Mouse (Mus musculus) embryonic fibroblast, embryonic 13.5 days (primary cell): ENCODE measurements around the gene Banf2.

Experiments used
- CTCF ChIP-seq: IDR thresholded peaks from 2 replicates; pipeline ENCODE4 v1.5.1; 2011; ENCODE audit warnings: mild to moderate bottlenecking, control low read depth, low read length, moderate library complexity, borderline replicate concordance; ENCODE audit not compliant: insufficient read depth
- POLR2A ChIP-seq: IDR thresholded peaks from 2 replicates; pipeline ENCODE4 v1.6.1; 2011; ENCODE audit warnings: low read depth, mild to moderate bottlenecking, control low read depth, low read length, moderate library complexity

- TF ChIP-seq CTCF (no peak), POLR2A (no peak)
Measured at GRCm38 (mm10) chr2:144069663-144070062, 36.8 kb downstream of the Banf2 start.
